Mouse (Mus musculus): Measurements from ENCODE around the gene Anp32a.

Anp32a gene

DNA sequence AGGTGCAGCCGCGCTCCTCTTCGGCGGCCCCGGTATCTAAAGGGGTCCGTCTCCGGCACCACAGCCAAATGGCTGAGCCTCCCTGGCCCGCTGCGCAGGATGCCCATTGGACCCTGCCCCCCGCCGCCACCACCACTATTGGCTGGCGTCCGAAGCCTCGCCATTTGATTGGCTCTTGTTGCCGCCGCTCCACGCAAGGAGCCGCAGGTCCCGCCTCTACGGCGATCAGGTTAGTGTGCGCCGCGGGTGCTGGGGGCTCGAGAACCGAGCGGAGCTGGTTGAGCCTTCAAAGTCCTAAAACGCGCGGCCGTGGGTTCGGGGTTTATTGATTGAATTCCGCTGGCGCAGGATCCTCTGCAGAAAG is at the start of gene Anp32a:
Anp32a (plus strand) TSS at position 171 of the 364 bp plus-strand sequence.
- peak; percentile 97 for DNase-seq (ENCODE audit: low read depth, low spot score)

DNA sequence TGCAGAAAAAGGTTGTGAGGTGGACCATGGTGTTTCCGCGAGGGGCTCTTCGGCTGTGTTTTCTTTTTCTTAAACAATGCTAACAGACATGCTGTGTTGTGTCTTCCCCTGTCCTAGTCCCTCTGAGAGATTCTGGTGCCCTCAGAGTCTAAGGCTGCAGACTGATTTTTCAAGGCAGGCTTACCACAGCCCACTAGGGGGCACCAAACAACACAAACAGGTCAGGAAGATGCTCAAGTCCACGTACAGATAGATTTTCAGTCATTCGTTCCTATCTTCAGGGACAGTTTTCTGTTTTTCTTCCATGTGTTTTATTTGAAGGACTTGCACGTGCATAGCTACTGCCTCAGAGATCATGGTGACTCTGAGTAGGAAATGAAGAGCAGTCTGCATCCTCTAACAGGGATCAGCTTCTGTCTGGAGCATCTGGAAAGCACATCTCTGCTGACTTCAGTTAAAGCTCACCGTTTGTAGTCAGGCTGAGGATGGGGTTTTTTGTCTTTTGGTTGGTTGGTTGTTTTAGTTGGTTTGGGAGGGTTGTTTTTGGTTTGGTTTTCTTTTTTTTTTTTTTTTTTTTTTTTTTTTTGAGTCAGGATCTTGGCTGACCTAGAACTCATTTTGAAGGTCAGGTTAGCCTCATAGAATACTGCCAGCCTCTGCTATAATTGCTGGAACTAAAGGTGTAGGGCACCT is 45.9 kb upstream of the Anp32a start:
- DNase-seq (ENCODE audit: low read depth, low spot score) = peak; percentile 86

DNA sequence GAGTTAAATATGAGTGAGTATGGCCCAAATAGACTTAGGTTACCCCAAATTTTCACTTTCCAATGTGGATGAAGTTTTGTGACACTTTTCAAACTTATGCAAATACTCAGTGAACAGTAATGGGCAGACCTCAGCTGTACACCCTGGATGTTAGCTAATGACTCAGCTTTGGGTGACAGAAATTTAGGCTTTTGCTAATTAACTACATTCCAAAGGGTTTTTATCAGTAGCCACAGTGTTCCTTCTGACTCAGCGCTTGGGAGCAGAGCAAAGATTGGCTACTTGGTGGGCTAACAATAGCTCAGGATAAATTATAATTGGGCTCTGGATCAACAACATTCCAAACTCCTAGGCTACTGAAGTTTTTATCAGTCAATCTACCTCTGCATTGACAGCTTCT is 44.2 kb upstream of the Anp32a start:
- DNase-seq (ENCODE audit: low read depth, low spot score) = no peak

DNA sequence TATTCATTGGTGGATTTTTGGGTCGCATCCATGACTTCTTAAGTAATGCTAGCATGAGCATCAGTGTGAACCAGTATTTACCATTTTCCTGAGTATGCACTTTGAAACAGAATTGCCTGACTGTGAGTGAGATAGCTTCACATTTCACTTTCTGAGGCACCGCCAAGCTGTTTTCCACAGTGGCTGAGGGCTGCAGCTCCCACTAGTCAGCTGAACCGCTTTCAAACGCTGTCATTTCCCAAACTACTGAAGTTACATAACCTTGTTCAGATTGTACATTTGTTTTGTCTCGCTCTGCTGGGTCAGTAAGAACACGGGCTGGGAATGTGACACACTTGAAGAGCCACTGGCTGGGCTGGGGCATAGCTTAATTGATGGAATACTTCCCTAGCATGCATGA is 25.5 kb upstream of the Anp32a start:
- DNase-seq (ENCODE audit: low read depth, low spot score) = no peak

DNA sequence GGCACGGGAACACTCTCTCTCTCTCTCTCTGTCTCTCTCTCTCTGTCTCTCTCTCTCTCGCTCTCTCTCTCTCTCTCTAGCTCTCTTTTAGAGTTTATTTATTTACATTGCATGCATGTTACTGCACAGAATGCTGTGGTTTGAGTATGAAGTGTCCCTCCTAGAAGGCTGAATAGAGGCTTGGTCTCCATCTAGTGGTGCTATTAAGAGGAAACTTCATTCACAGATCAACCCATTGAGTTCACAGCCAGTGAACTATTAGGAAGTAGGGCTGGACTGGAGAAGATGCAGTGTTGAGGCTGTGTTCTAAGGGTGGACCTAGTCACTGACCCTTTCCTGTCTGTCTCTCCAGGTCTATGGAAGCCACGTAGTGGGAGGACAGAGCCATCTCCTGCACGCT is 22.4 kb upstream of the Anp32a start:
- DNase-seq (ENCODE audit: low read depth, low spot score) = no peak

DNA sequence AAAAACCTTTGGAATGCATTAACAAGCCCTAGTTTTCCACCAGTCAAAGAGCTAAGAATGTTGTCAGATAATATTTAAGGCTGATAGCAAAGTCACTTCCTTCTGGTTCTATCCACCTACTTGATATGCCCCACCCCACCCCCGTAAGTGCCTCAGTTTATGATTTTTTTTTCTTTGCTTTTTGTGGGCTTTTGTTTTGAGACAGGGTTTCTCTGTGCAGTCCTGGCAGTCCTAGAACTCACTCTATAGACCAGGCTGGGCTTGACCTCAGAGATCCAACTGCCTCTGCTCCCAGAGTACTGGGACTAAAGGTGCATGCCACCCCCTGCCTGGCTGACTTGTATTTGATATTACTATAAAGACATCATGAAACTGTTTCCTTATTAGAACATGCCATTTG is 17.3 kb upstream of the Anp32a start:
- DNase-seq (ENCODE audit: low read depth, low spot score) = no peak

DNA sequence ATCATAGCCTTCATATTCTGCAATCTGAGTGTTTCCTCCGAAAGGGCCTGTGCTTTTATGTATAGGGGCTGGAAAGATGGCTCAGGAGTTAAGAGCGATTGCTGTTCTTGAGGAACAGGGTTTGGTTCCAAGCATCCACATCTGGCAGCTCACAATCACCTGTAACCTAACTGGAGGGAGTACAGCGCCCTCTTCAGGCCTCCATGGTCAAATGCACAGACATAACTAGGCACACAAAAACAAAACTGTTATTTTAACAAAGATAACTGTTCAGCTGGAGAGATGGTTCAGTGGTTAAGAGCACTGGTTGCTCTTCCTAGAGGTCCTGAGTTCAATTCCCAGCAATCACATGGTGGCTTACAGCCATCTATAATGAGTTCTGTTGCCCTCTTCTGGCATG is 15.1 kb upstream of the Anp32a start:
- peak; percentile 41 for DNase-seq (ENCODE audit: low read depth, low spot score)

DNA sequence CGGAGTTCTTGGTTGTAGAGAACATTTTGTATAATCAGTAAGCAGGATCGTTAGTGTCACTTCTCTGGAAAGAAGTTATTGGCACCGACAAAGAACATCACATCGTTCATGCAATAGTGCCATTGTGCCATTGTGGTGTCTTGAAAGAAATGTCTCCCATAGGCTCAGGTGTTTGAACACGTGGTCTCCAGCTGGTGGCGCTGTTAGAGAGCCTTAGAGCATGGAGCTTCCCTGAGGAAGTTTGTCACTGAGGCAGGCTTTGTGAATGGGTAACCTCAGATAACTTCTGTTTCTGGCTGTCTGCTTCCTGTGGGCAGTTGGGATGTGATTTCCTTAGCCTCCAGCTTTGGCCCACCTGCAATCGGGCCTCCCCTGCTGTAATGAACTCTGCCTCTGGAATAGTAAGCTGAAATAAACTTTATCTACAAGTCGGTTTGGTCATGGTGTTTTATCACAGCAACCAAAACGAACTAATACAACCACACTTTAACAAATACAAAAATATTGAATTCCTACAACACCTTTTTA is 6.7 kb upstream of the Anp32a start:
- DNase-seq (ENCODE audit: low read depth, low spot score) = peak; percentile 31

DNA sequence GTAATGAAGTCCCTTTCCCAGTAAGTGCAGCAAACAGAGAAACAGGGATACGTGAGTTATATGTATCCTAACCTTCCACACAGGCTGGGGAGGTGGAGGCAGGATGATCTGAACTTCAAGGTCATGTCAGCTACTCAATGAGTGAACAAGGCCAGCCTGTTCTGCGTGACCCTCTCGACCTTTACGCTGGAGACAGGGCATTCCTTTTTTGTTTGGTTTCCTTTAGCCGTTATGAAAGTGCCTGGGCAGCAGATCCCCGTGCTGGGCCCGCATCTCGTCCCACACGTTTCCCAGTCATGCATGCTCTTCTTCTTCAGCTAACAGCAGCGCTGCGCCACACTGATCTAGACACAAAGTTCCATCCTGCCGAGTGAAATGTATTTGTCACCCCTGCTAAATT is 5.7 kb upstream of the Anp32a start:
- DNase-seq (ENCODE audit: low read depth, low spot score) = no peak

DNA sequence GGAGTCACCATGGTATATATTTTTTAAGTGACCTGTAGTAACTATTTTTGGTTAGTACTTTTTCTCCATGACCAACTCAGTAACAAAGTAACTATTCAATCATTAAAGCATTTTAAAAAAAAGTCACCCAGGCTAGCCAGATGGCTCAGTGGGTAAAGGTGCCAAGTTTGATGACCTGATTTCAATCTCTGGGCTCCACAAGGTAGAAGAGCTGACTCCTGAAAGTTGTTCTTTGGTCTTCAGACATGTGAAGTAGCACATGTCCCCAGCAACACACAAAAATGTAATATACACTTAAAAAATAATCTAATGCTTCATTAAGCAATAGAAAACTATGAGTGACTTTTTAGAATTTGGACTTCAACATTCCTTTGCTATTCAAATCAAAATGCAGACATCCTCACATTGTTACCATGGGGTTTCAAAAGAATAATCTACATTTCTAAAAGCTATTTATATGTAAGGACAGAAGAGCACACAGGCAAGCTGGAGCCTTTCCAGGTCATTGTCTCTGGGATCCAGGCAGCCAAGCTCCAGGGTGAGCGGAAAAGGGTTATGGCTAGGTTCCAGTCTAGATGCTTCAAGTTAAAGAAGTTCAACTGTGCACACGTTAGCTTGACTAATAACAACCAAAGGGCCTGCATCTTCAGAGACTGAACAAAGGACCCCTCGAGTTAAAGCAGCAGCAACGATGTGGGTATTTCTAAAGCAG is 3.0 kb upstream of the Anp32a start:
- DNase-seq (ENCODE audit: low read depth, low spot score) = peak; percentile 75

DNA sequence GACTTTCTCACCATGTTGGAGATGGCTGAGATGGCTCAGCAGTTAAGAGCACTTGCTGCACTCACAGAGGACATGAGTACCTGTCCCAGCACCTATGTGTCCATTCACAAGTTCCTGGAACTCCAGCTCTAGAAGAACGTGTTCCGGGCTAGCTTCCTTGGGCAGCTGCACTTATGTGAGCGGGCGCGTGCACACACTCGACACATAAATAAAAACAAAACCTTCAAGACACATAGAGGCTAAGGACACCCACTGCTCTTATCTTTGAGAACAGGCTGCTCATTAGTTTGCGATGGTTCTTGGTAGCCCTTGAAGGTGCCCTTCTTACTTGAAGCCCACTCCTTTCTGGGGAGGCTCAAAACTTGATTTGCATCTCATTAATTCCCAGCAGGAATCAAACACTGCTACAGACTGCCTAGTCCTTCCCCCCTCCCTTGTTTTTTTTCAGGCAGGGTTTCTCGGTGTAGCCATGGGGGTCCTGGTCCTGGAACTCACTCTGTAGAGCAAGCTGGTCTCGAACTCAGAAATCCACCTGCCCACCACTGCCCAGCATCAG is 2.4 kb upstream of the Anp32a start:
- DNase-seq (ENCODE audit: low read depth, low spot score) = peak; percentile 62

DNA sequence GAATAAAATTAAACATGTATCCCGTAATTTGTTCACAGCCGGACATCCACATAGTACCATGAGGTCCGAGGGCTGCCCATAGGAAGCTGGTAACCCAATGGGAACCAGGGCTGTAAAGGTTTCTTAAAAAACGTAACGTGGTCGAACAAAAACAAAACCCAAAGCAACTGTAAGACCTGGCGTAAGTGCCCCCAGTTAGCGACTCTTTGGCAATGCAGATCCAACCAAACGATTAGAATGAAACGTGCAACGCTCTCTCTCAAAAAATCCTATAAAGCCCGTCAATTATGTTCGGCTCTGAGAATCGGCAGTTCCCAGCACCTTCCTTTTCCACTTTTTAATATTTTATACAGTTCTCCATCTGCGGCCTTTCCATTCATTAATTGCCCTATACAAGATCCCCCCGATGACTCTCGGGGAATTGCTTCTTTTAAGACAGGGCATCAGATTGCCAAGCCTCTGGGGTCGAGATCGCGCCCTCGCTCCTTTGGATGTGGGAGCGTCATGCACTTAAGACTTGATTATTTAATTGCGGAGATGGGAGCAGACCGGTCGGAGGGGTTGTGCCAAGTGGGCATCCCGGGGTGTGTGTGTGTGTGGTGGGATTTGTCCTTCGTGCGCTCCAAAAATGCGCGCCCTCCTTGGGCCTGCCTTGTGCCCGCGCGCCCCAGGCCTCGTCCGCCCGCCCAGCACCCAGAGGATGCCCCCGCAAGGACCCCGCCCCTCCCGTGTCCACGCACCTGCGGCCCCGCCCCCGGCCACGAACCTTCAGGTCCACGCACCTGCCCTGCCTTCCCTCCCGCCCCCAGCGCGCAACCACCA is 581 bp upstream of the Anp32a start:
- no peak for DNase-seq (ENCODE audit: low read depth, low spot score)

DNA sequence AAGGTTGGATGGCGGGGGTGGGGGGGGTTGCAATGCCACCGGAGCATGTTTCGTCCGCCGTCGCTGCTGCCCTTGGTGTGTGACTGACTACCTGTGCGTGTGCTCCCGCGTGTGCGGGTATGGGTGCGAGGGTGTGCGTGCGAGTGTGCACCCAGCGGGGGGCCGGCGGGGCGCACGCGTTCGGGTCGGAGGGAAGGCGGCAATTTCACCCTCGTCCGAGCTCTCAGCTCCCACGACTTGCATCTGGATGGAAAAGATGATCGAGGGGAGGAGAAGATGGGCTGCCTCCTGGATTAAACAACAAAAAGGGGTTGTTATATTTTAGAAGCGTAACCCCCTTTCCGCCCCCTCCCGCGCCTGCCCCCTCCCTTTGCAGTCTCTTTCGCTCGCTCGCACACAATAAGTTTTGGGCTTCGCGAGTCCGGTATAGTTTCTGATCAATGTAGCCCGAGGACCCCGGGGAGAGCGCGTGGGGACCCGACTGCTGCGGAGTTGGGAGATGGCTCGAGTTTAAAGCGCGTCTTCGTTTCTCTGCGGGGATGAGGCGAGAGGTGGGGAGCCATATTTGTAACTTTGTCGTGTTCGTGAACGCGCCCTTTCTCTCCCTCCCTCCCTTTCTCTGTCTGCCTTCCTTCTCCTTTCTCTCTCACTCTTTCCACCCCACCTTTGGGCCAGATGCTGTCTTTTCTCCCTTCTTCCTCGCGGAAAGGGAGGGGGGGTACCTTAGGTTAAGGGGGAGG is 778 bp downstream of the Anp32a start:
- DNase-seq (ENCODE audit: low read depth, low spot score) = peak; percentile 54

DNA sequence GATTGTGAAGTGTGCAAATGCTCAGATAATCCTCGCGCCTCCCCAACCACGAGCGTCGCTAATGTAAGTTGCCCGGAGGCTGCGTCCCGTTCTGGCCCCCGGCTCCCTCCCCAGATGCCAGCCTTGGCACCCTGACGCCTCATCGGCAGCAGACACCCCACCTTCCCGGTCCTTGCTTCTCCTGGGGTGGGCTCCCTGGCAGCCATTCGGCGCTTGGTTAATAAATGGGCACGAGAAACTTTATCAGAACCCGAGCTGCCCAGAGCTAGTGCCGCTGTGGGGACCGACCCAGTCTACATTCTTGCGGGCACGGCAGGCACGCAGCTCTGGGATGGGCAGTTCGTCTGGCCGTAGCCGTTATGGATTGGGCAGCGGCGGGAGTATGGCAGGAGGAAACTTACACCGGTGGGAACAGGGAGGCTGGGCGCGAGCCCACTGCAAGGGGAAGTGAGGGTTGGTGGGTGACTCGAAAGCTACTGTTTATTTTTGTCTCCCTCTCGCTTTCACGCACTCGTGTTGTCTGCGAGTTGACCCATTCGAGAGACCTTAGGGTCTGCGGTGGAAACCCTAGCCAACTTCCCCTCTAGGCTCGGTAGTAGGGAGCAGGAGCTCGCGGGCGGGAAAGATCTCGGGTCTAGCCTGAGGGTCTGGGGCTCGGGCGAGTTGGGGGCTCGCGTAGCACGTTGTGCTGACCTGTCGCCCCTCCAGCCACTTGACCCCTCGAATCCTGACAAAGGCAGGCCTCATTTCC is 1.5 kb downstream of the Anp32a start:
- DNase-seq (ENCODE audit: low read depth, low spot score) = peak; percentile 61

DNA sequence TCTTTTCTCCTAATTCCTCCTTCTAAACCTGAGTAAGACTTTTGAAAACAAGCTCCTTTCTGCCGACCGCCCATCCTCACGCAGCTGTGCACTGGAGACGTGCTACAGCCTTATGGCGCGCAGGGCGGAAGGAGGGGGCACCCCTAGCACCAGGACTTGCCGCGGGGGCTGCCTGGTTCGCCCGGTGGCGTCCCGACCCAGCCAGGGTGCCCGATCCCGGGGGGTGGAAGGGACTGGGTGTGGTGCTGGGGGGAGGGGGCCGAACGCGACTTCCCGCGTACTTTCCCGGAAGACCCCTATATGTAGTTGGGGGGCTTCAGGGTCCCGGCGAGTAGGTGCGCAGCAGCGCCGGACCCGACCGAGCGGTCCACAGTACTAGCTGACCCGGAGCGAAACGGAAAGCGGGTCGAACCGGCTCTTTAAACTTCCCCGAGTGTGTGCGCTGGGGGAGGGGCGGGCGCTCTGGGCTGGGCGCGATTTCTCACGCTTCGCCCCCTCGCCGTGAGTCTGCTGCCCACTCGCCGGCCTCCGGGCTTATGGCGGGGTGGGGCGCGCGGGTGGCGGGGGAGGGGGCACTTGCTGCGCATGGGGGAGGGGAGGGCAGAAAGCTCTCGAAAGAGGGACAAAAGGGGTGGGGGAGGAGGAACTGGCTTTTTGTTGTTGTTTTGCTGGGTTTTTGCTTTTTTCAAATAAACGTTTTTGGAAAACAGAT is 2.3 kb downstream of the Anp32a start:
- DNase-seq (ENCODE audit: low read depth, low spot score) = peak; percentile 71

DNA sequence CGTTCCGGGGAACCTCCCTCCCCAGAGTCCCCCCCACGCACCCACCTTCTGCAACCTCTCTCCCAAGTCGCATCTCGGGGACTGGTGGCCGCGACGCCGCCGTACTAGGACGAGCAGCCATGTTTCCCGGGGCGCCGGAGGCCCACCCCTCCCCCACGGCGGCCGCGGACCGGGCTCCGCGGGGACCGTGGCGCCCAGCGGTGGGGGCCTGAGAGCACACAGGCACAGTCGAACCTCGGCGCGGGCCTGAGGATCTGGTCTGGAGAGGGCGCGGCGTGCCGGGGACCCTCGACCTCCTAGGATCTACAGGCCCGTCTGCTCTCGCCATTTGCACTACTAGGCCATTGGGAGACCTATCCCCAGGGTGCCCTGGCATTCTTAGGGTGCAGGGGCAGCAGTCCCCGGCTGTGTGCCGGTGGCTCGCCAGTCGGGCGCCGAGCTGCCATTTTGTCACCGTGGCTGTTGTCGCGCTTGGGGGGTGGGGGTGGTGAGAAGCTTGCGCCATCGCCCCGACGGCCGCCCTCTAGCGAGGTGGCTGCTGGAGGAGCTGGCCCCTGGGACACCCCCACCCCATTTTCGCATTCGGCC is 2.9 kb downstream of the Anp32a start:
- DNase-seq (ENCODE audit: low read depth, low spot score) = peak; percentile 53

DNA sequence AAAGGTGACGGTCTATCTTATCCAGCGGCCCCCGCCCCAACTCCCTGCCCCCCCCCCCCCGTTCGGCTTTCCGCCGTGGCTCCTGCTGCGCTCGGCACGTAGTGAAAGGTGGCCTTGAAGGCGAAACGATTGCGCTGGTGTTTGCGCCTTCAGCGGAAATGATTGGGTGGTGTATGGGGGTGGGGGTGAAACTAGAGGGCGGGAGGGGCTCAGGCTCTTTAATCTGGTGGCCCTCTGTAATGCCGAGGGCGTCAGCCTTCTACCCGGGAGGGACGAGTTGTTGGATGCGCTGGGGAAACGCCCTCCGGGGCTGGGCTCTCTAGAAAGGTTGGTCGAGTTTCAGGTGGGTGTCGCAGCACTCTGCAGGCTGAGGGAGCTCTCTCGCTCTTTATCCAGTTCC is 3.5 kb downstream of the Anp32a start:
- DNase-seq (ENCODE audit: low read depth, low spot score) = peak; percentile 91

DNA sequence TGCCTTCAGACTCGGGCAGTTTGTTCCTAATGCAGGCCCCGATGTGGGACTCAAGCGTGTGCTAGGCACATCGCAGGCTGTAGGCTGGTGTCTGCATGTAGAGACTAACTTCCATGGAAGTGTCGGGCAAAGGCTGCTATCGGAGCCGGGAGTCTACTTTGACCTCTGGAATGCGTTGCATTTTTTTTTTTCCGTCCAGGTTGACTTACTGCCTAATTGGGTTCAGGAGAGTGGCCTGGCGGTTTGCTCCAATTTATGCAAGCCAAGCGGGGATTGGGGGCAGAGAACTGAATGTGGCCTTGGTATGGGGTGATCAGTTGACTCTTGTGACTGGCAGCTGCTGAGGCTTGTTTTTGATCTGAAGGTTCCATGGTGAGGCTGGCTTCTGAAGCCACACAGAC is 4.0 kb downstream of the Anp32a start:
- DNase-seq (ENCODE audit: low read depth, low spot score) = no peak

DNA sequence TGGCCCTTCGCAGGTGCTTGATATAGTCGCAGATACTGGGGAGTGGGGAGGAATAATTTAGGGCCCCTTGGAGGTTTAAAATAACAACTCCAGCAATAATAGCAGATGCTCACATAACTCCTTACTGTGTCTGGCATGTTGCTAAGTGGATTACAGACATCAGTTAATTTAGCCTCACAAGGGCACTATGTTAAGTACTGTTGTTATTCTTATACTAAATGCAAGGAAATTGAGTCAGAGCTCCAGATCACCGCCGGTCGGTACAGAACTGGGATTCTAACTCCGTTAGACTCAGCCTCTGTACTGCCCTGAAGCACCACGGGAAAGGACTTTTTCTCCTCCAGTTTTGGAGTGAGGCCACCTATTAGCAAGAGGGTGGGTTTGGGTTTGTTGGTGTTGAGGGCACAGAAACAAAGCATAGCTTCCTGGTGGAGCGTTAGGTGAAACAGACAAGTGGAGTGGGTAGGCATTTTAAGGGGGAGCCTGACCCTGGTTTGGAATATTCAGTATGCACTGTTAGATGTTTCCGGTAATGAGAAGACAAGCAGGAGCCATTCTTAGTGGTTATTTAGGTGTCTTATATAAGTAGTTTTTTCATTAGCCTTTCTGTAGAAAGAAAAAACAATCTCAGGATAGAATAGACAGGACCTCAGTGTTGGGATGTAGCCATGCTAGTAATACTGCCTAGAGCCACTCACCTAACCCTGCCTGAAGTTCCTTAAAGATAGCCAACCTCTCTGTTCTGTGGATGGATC is 4.7 kb downstream of the Anp32a start:
- DNase-seq (ENCODE audit: low read depth, low spot score) = no peak
